Mouse (Mus musculus) c-Kit-negative CD71-positive TER-119-positive erythroid progenitor cells, embryonic 14.5 days (primary cell): ENCODE measurements around the gene Fes.

Experiments
- DNase-seq: peaks from one replicate; pipeline ENCODE4 v3.0.0-alpha.2; 2013; ENCODE audit warnings: low read depth, low spot score

Fes gene

GRCm38 (mm10) chr7:80387633-80388543 lies at the start of gene Fes:
Gene Fes (minus strand): TSS chr7:80387946.
- no peak for DNase-seq

- no peak for DNase-seq
Measured at GRCm38 (mm10) chr7:80436571-80436970, 48.8 kb upstream of the Fes start.

GRCm38 (mm10) chr7:80435594-80435993 lies 47.8 kb upstream of the Fes start:
- no peak for DNase-seq

- no peak for DNase-seq
Measured at GRCm38 (mm10) chr7:80429661-80430060, 41.9 kb upstream of the Fes start.

GRCm38 (mm10) chr7:80427730-80428129 lies 40.0 kb upstream of the Fes start:
- no peak for DNase-seq

GRCm38 (mm10) chr7:80426363-80426762 lies 38.6 kb upstream of the Fes start:
- no peak for DNase-seq

- DNase-seq: no peak
Measured at GRCm38 (mm10) chr7:80424722-80425121, 37.0 kb upstream of the Fes start.

- DNase-seq: no peak
Measured at GRCm38 (mm10) chr7:80422759-80423480, 35.2 kb upstream of the Fes start.

- DNase-seq: no peak
Measured at GRCm38 (mm10) chr7:80421576-80421975, 33.8 kb upstream of the Fes start.

GRCm38 (mm10) chr7:80420586-80420985 lies 32.8 kb upstream of the Fes start:
- no peak for DNase-seq

GRCm38 (mm10) chr7:80419278-80419677 lies 31.5 kb upstream of the Fes start:
- DNase-seq: no peak

- DNase-seq: no peak
Measured at GRCm38 (mm10) chr7:80418036-80418435, 30.3 kb upstream of the Fes start.

- no peak for DNase-seq
Measured at GRCm38 (mm10) chr7:80417601-80418000, 29.9 kb upstream of the Fes start.

GRCm38 (mm10) chr7:80416969-80417368 lies 29.2 kb upstream of the Fes start:
- DNase-seq: no peak

- DNase-seq: no peak
Measured at GRCm38 (mm10) chr7:80414303-80414855, 26.6 kb upstream of the Fes start.

- DNase-seq: no peak
Measured at GRCm38 (mm10) chr7:80413512-80414302, 26.0 kb upstream of the Fes start.

GRCm38 (mm10) chr7:80412781-80413180 lies 25.0 kb upstream of the Fes start:
- DNase-seq: no peak

GRCm38 (mm10) chr7:80412279-80412678 lies 24.5 kb upstream of the Fes start:
- no peak for DNase-seq

GRCm38 (mm10) chr7:80410380-80410779 lies 22.6 kb upstream of the Fes start:
- no peak for DNase-seq

GRCm38 (mm10) chr7:80407712-80408111 lies 20.0 kb upstream of the Fes start:
- DNase-seq: no peak

GRCm38 (mm10) chr7:80406186-80406585 lies 18.4 kb upstream of the Fes start:
- no peak for DNase-seq
